Mouse (Mus musculus) neutrophil, adult 83 days (primary cell): ENCODE measurements around the gene Efs. TPM values are rescaled to one million over a fixed set of nuclear protein-coding genes. Genes with fewer than 3 reads are reported as not detected.

Experiments
- total RNA-seq, 2 experiments: library from RNA; stranded (reverse); gene quantifications; one replicate each; pipeline ENCODE4 v1.2.4; 2023

Gene Efs
- under 1 TPM in 1 of 2 experiments, not detected in 1; 0.33 TPM for total RNA-seq

DNA sequence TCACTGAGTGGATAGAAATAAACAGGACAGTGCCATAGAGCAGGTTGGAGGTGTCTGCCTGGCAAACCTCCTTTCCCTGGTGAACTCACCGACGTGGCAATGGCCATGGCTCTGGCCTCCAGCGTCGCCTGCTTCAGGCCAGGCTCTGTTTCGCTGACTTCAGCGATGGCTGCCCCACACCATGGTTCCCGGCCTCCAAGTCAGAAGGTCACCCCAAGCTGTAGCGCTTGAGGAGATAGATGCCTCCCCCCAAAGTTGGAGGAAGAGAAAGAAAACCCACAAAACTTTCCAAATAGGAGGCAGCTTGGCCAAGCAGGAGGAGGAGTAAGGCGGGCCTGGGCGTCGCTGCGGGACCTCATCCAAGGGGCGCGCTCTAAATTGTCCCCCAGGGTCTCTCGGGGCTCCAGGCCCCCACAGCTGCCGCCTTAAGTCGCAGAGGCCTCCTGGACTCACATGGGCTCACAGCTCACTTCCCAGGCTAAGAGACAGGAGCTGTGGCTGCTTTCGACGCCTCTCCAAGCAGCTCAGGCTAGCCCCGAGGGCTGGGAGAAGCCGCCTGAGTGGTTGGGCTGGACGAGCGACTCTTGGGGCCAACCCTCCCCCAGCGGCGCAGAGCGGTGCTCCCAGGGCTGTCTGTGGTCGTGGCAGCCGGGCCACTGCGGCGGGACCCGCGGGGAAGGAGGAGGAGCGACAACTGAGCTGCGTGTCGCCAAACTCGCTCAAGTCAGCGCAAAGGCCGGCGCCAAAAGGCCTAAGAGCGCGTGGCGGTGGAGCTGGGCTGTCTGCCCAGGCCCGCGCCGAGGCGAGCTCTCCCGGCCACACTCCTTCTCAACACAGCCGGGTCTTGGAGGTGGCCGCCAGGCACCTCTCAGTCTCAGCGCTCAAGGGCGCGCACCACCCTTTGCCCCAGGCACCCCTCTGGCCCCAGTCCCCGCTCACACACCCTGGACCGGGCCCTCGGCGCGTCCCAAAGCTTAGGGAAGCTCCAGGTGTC is at the start of gene Efs:
Gene Efs (minus strand): TSS at position 778 of the 994 bp plus-strand sequence.

DNA sequence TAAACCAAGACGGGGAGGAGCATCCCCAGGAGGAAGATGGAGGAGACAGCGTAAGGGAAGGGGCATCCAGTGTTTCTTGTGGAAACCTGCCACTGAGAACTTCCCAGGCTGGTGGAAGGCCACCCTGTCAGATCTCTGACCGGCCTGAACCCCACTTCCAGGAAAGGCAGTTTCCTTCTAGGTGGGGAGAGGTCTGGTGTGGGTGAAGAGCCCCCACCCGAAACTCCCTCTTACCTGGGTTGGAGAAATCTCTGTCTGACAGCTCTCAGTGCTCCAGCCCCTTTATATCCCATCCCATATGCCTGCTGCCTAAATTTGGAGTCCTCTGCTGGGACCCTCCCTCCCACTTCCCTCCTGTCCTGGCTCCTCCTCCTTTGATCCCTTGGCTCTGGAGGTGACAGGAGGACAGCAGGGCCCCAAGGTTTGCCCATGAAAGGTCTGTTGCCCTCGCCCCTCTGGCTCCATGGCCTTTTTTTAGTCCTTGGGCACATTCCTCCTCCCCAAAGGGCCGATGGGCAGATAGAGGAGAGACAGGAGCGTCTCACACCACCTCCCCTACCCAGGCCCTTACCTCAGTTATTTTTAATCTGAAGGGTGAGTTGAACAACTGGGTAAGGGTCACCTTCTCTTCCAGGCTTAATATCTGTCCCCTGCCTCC is 40.5 kb upstream of the Efs start, which contains the start of gene Myh6:
Gene Myh6 (minus strand): TSS at position 608 of the 658 bp plus-strand sequence.

DNA sequence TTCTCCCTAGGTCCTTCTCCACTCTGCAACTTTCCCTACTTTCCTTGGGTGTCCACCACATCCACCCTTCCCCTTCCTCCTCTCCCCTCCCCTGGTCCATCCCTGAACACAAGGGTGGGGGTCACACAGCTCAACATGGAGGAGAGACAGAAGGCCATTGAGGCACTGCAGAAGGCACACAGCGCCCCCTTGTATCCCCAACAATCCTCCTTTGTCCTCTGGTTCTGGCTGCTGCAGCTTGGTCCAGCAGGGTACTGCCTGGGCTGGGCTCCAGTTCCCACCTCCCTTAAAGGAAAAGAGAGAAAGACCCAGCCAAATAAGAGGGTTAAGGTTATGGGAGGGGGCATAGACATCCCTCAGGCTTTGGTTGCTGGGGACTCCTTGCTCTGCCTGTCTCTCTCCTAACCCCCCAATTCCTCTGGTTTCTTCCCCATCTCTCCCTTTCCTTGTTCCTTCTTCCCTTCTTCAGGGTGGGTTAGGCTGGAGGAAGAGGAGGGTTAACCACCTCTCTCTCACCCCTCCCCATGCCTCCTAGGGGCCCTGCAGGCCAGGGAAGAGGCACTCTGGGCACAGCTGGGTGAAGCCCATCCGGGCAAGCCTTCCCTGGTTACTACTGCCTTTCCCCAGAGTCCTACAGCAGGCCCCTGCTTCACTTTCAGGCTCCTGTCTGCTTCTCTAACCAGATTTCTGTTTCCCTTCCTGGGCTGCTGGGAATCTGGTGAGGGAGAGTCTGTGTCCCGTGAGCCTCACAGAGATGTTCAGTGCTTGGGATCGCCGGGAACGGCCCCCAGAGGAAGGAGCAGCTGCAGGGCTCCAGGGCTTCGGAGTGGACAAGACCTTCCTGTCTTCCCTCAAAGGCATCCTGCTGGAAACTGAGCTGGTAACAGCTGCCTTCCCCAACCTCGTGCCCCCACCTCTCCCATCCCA is 10.2 kb upstream of the Efs start, which contains the start of gene Cmtm5:
Gene Cmtm5 (plus strand): TSS at position 358 of the 927 bp plus-strand sequence.

DNA sequence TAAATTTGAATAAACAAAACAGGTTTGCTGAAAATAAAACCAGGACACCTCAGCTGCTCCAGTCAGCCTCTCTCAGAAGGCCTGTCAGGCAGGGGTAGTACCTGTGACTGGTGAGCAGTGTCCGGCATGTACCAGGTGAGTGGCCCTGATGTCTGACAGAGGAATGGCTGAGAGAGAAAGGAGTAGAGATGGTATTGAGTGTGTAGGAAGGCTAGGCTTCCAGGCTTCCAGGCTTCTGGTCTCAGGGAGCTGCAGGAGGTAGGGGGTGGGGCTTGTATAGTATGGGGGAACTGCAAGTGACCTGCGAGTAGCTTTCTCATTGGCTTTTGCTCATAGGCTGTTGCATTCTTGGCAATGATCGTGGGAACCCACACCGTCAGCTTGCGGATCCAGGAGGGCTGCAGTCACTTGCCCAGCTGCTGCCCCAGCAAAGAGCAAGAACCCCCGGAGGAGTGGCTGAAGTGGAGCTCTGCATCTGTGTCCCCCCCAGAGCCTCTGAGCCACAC is 6.8 kb upstream of the Efs start, which contains the start of gene Il25:
Gene Il25 (plus strand): TSS at position 51 of the 506 bp plus-strand sequence.

DNA sequence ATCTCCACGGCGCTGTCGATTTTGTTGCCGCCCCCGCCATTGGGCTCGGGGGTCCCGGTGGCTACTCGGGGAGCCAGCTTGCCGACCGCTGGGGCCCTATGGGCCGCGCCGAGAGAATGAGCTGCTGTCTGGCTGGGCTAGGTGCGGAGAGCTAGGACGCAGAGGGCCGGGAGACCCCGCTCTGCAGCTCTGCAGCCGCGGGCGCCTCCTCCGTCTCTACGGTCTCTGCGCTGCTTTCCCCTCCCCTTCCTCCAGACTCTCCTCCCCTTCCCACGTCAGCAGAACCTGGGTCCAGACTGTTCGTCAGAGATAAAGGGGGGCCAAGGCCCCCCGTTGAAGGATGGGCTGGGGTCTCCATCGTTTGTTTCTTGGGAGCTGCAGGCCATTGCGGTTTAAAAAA is 13.0 kb downstream of the Efs start, which contains the start of gene Slc22a17:
Gene Slc22a17 (minus strand): TSS at position 247 of the 400 bp plus-strand sequence.

DNA sequence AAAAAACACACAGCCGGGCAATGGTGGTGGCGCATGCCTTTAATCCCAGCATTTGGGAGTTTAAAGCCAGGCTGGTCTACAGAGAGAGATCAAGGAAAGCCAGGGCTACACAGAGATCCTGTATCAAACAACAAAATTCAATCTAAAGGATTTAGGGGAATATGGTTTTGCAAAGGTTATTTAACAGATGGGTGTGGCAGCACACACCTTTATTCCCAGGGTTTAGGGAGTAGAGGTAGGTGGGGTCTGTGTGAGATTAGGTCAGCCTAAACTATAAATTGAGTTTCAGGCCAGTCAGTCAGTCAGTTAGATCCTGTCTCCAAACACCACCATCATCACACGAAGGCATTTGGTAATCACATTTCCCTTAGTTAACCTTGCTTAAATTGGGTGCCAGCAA is 33.7 kb downstream of the Efs start, which contains the start of gene Pabpn1:
Gene Pabpn1 (plus strand): TSS at position 301 of the 400 bp plus-strand sequence.

DNA sequence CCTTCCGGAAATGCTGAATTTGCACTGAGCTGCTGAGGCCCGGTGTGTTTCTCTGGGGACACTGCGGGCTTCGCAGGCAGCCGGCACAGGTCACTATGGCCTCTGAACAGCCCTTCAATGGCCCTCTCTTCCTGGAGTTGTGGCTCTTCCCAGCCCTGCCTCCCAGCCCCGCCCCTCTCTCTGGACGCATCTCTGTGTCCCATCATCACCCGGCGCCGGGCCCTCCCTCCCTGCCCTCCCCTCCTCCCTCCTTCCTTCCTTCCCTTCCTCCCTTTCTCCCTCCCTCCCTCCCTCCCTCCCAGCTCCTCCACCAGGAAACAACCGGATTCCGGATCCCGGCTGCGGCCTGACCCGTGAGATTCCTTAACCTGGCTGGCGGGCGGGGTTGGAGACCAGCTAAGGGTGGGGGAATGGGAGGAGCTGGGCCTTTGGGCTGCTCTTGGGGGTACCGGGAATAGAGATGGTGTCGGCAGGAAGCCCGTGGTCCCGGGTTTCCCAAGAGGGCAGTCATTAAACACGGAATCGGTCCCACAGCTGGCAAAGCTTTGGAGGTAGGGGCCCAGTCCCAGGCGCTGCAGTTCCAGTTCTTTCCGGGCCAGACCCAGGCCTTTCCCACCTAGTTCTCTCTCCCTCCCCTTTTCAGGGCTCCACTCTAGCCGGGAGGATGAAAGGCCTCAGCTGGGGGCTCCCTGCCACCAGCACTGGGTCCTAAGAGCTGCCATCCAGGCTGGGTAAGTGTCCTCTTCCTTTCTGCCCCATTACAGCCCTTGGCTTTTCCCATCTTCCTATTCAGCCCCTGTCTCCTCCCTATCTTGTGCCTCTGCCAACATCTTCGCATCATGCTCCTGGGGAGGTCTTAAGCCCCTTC is 42.5 kb downstream of the Efs start, which contains the start of the genes Bcl2l2 and Gm20521:
Gene Bcl2l2 (plus strand): TSS at position 224 of the 868 bp plus-strand sequence.
Gene Gm20521 (plus strand): TSS at position 288 of the 868 bp plus-strand sequence.

DNA sequence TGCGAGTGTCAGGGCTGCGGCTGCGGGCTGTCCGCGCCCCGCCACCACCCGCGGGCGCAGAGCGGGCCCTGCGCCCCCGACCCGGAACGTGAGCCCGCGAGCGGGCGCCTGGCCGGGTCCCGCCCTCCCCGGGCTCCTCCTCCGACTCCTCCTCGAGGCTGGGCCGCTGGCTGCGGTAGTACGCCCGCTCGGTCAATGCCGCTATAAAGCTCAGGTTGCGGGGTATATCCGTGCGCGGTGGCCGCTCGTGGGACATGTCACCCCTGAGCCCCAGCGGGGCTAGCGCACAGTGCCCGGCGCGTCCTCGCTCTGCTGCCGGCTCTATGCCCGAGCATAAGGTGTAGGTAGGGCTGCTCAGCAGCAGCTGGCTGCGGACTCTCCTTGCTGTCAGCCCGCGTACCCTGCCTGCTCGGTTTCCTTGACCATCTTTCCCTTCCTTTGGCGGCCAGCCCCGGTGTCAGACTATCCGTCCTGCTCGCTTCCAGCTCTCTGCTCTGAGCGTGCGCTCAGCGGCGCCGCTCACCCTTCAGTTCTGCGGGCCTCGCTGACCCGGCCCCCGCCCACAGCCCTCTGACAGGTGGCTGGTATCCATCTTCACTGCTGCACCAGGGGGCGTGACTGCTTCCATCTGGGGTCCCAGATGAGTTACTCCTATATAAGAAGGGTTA is 48.7 kb downstream of the Efs start, which contains the start of gene Ppp1r3e:
Gene Ppp1r3e (minus strand): TSS at position 503 of the 668 bp plus-strand sequence.

DNA sequence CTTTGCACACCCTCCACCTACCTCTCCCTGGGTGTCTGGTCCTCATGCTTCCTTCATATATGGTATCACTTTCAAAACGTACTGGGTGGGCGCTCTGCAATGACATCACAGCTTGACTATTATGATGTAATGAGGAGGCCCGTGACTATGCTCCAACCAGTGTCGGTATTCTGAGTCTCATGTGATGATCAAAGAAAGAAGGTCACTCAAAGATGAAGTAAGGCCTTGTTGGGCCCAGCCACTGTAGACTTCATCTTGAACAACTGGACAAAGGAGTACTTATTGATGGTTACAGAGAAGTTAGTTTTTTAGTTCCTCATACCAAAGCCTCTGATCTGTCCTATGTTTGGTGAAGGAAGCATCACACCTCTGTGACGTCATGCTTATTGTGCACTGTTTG is 55.1 kb downstream of the Efs start, which contains the start of gene Homez:
Gene Homez (minus strand): TSS at position 101 of the 400 bp plus-strand sequence.

Other genes with a start within 250 kb of the Efs start
- 10 to 100 TPM; 29.0 to 31.1 TPM for gene 1700123O20Rik, start 239.9 kb downstream of the Efs start, total RNA-seq
- gene Acin1, start 239.2 kb downstream of the Efs start, total RNA-seq, result 100 to 1,000 TPM; 245 to 254 TPM
- gene Gm29776, start 227.3 kb downstream of the Efs start, total RNA-seq, result under 1 TPM; 0.40 to 0.70 TPM
- gene Cebpe, start 214.0 kb downstream of the Efs start, total RNA-seq, result 100 to 1,000 TPM; 181 to 183 TPM
- 1 to 10 TPM; 5.0 to 5.1 TPM for gene Slc7a8, start 144.2 kb downstream of the Efs start, total RNA-seq
- gene Rnf212b, start 112.0 kb downstream of the Efs start, total RNA-seq, result not detected
- gene Homez, start 55.2 kb downstream of the Efs start, total RNA-seq, result 10 to 100 TPM in 1 of 2 experiments, 1 to 10 TPM in 1; 8.7 to 10.9 TPM
- gene Ppp1r3e, start 48.6 kb downstream of the Efs start, total RNA-seq, result 1 to 10 TPM; 1.7 to 2.5 TPM
- gene Bcl2l2, start 42.7 kb downstream of the Efs start, total RNA-seq, result 1 to 10 TPM; 6.6 to 8.1 TPM
- gene Gm20521, start 42.7 kb downstream of the Efs start, total RNA-seq, result 1 to 10 TPM in 1 of 2 experiments, under 1 TPM in 1; 0.85 to 1.5 TPM
- gene Pabpn1, start 33.6 kb downstream of the Efs start, total RNA-seq, result 100 to 1,000 TPM; 136 to 145 TPM
- under 1 TPM; 0.55 to 0.57 TPM for gene Slc22a17, start 13.0 kb downstream of the Efs start, total RNA-seq
- gene Il25, start 6.6 kb upstream of the Efs start, total RNA-seq, result not detected
- gene Cmtm5, start 10.1 kb upstream of the Efs start, total RNA-seq, result not detected
- gene Myh6, start 40.8 kb upstream of the Efs start, total RNA-seq, result not detected
- not detected for gene Gm17428, start 50.8 kb upstream of the Efs start, total RNA-seq
- not detected for gene Myh7, start 68.5 kb upstream of the Efs start, total RNA-seq
- 10 to 100 TPM; 35.4 to 38.4 TPM for gene Ngdn, start 89.3 kb upstream of the Efs start, total RNA-seq
- gene Zfhx2, start 166.2 kb upstream of the Efs start, total RNA-seq, result 1 to 10 TPM; 1.7 to 2.1 TPM
- gene Thtpa, start 168.7 kb upstream of the Efs start, total RNA-seq, result 1 to 10 TPM; 2.8 to 3.8 TPM
- 10 to 100 TPM; 37.1 to 42.6 TPM for gene Ap1g2, start 180.5 kb upstream of the Efs start, total RNA-seq
- gene Jph4, start 190.8 kb upstream of the Efs start, total RNA-seq, result not detected